Mouse (Mus musculus): Measurements from ENCODE around the gene Iqcc. TPM values are rescaled to one million over a fixed set of nuclear protein-coding genes. Genes with fewer than 3 reads are reported as not detected.

Gene Iqcc
- polyA plus RNA-seq, 1 experiment from 2014 or later: 31.3 TPM

DNA sequence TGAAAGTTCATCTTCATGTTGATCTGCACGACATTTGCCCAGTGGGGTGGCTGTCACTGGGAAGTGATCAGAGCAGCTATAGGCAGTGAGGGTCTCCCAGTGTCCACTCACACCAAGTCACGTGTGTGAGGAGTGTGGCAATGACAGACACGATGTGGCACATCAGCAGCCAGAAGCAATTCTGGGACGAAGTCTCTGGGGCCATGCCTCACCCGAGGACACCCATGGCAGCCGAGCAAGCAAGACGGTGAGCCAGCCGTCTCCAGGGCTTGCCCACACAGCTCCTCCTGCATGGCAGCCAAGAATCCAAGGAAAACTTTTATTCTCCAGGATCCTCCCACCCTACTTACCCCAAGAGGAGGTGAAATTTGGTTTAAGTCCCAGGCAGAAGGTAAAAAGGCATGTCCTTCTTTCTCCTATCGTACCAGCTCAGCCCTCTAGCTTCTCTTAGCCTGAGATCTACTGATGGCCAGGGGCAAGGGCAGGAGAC is 3.1 kb downstream of the Iqcc start:
- ATAC-seq (ENCODE audit: low FRiP score) (no peak), DNase-seq (ENCODE audit: low spot score) (no peak)
- Histone ChIP-seq H3K4me2 (replicated peaks) (no peak overlapping the region), H3K27ac (no peak overlapping the region), H3K9ac (no peak overlapping the region), H3K4me1 (replicated peaks; ENCODE audit: control insufficient read depth, insufficient read depth, low read length) (peaks cover 9% of the 10 kb centered on the region; the same call in 1 of the 2 replicates), H3K4me3 (replicated peaks; ENCODE audit: low read length) (no peak overlapping the region), H3K36me3 (replicated peaks; ENCODE audit: control insufficient read depth, insufficient read depth) (peaks cover 19% of the 10 kb centered on the region), H3K9me3 (ENCODE audit: control insufficient read depth, low read length) (no peaks in the 10 kb centered on the region), H3K27me3 (ENCODE audit: control insufficient read depth, insufficient read depth, low read length) (no peaks in the 10 kb centered on the region)
- 92% methylated on average over 9 of the region's 9 CpGs for WGBS

DNA sequence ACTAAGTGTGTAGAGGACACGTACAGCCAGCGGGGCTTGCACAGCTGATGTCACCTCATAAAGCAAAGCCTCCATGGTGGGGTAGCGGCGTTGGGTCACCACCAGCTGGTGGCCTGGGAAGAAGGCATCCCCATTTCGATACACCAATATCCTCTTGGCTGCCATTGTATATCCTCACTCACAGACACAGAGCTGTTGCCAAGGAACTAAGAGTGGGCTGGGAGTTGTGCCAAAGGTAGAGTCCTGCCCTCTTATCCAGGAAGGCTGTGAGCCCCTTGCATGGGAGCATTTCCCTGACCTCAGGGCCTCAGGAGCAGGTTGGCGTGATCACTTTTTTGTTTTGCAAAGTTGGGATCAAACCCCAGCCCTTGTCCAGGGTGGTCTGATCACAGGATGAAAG is 4.8 kb downstream of the Iqcc start, which contains the start of gene Dcdc2b:
TSS of gene Dcdc2b (minus strand) at position 165 of the 400 bp plus-strand sequence.
- Histone ChIP-seq H3K9me3 (ENCODE audit: control insufficient read depth, low read length) (no peaks in the 10 kb centered on the region), H3K4me1 (replicated peaks; ENCODE audit: control insufficient read depth, insufficient read depth, low read length) (peaks cover 9% of the 10 kb centered on the region; the same call in 1 of the 2 replicates), H3K27me3 (ENCODE audit: control insufficient read depth, insufficient read depth, low read length) (no peaks in the 10 kb centered on the region), H3K27ac (no peak within 1 kb of the TSS), H3K36me3 (replicated peaks; ENCODE audit: control insufficient read depth, insufficient read depth) (peaks cover 23% of the 10 kb centered on the region), H3K9ac (no peak within 1 kb of the TSS), H3K4me2 (replicated peaks) (no peak within 1 kb of the TSS), H3K4me3 (replicated peaks; ENCODE audit: low read length) (no peak within 1 kb of the TSS)
- 76% methylated on average over 6 of the region's 6 CpGs for WGBS
- no peak for ATAC-seq (ENCODE audit: low FRiP score)
- DNase-seq (ENCODE audit: low spot score): no peak

DNA sequence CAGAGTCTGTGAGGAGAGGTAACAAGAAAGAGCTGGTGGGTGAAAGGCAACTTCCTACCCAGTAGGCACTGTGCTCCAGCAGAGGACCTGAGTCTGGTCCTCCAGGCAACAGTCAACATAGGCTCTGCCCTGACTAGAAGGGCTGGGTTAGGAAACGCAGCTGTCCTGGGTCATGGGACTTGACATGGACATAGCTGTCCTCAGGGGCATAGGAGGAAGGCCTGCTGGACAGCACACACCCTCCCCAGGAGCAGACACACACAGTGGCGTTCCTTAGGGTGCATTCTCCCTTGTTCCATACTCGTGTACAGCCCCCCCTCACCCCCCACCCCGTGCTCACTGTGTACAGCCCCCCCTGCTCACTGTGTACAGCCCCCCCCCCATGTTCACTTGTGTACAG is 8.4 kb downstream of the Iqcc start:
- Histone ChIP-seq H3K36me3 (replicated peaks; ENCODE audit: control insufficient read depth, insufficient read depth) (peaks cover 35% of the 10 kb centered on the region), H3K4me2 (replicated peaks) (no peak overlapping the region), H3K27me3 (ENCODE audit: control insufficient read depth, insufficient read depth, low read length) (no peaks in the 10 kb centered on the region), H3K9me3 (ENCODE audit: control insufficient read depth, low read length) (no peaks in the 10 kb centered on the region), H3K4me3 (replicated peaks; ENCODE audit: low read length) (no peak overlapping the region), H3K27ac (no peak overlapping the region), H3K4me1 (replicated peaks; ENCODE audit: control insufficient read depth, insufficient read depth, low read length) (peaks cover 3% of the 10 kb centered on the region; the same call in 1 of the 2 replicates), H3K9ac (no peak overlapping the region)
- 71% methylated on average over 4 of the region's 4 CpGs for WGBS
- DNase-seq (ENCODE audit: low spot score): no peak
- peak; percentile 28; the same call in 1 of the 2 replicates for ATAC-seq (ENCODE audit: low FRiP score)

DNA sequence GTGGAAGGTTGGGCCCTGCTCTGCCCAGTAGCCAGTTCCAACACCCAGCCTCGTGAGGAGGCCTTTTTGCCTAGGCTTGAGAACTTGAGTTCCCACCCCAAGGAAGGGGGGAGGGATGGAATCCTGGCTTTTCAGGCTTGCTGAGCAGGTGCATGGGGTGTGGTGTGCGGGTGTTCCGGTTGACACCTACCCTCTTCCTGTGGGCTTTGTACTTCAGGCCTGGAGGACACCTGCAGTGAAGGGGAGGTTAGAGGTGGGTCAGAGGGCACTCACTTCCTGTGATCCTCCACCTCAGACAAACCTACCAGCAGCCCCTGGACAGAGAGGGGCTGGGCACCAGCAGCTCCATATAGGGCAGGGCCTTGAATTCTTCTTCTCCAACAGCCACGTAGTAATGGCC is 8.9 kb downstream of the Iqcc start:
- Histone ChIP-seq H3K36me3 (replicated peaks; ENCODE audit: control insufficient read depth, insufficient read depth) (peaks cover 38% of the 10 kb centered on the region), H3K4me2 (replicated peaks) (no peak overlapping the region), H3K9me3 (ENCODE audit: control insufficient read depth, low read length) (no peaks in the 10 kb centered on the region), H3K27me3 (ENCODE audit: control insufficient read depth, insufficient read depth, low read length) (no peaks in the 10 kb centered on the region), H3K4me1 (replicated peaks; ENCODE audit: control insufficient read depth, insufficient read depth, low read length) (peaks cover 3% of the 10 kb centered on the region; the same call in 1 of the 2 replicates), H3K9ac (no peak overlapping the region), H3K27ac (no peak overlapping the region), H3K4me3 (replicated peaks; ENCODE audit: low read length) (no peak overlapping the region)
- no peak for DNase-seq (ENCODE audit: low spot score)
- ATAC-seq (ENCODE audit: low FRiP score): no peak
- 74% methylated on average over 4 of the region's 4 CpGs for WGBS

DNA sequence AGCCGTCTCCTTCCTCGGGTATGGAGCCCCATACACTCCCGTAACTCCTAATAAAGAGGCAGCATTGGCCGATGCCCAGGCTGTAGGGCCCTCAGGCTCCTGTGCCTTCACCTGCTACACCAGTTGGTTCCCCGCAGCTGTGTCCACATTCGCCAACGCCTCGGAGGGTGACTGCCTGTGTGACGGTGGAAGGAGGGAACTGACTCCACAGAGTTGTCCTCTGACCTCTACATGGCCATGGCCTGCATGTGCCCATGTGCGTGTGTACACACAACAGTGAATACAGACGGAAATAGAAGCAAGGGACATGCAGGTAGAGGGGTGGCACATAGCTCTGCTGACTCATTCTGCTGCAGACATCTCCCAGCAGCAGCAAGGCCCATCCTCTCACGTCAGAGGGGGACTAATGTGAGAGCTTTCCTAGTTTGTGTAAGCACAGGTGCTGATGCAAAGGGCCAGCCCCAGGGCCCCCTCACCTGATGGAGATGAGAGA is 9.7 kb downstream of the Iqcc start:
- ATAC-seq (ENCODE audit: low FRiP score) (no peak), DNase-seq (ENCODE audit: low spot score) (no peak)
- Histone ChIP-seq H3K27ac (no peak overlapping the region), H3K36me3 (replicated peaks; ENCODE audit: control insufficient read depth, insufficient read depth) (peaks cover 47% of the 10 kb centered on the region), H3K27me3 (ENCODE audit: control insufficient read depth, insufficient read depth, low read length) (no peaks in the 10 kb centered on the region), H3K4me2 (replicated peaks) (no peak overlapping the region), H3K4me3 (replicated peaks; ENCODE audit: low read length) (no peak overlapping the region), H3K9me3 (ENCODE audit: control insufficient read depth, low read length) (no peaks in the 10 kb centered on the region), H3K4me1 (replicated peaks; ENCODE audit: control insufficient read depth, insufficient read depth, low read length) (peaks cover 3% of the 10 kb centered on the region; the same call in 1 of the 2 replicates), H3K9ac (no peak overlapping the region)
- 85% methylated on average over 12 of the region's 12 CpGs for WGBS

DNA sequence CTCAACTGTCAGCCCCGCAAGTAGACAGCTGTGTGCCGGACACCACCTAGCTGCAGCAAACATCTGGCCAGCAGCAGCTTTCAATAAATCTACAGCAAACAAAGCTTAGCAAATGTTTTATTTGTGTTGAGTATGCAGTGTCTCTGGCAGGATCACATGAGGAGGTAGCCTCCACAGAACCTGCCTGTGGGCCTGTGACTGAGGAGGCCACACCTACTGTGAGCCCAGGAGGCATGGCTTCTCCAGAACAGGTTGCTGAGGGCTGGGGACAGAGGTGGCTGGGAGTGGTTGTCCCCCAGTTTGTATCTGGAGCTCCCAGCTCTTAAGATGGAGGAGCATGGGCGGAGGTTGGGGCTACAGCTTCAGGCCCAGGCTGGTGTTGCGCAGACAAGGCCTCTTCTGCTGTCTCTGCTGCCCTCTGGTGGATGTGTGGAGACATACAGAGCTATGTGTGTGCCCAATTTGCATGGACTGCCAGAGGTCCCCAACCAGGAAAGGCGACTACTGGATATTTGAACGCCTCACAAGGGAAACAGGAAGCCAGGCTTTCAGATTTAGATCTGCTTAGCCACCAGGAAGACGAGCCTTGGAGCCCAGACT is 10.4 kb downstream of the Iqcc start:
- no peaks in the 10 kb centered on the region for H3K27me3 ChIP-seq (ENCODE audit: control insufficient read depth, insufficient read depth, low read length)
- no peaks in the 10 kb centered on the region for H3K9me3 ChIP-seq (ENCODE audit: control insufficient read depth, low read length)
- peaks cover 52% of the 10 kb centered on the region for H3K36me3 ChIP-seq (replicated peaks; ENCODE audit: control insufficient read depth, insufficient read depth)
- H3K4me3 ChIP-seq (replicated peaks; ENCODE audit: low read length): no peak overlapping the region
- no peak overlapping the region for H3K4me2 ChIP-seq (replicated peaks)
- peak; percentile 84 for ATAC-seq (ENCODE audit: low FRiP score)
- peak overlapping the region; percentile 40 for H3K9ac ChIP-seq
- H3K27ac ChIP-seq: peak overlapping the region; percentile 64
- peaks cover 3% of the 10 kb centered on the region; the same call in 1 of the 2 replicates for H3K4me1 ChIP-seq (replicated peaks; ENCODE audit: control insufficient read depth, insufficient read depth, low read length)
- 40% methylated on average over 7 of the region's 7 CpGs for WGBS
- DNase-seq (ENCODE audit: low spot score): peak; percentile 85

DNA sequence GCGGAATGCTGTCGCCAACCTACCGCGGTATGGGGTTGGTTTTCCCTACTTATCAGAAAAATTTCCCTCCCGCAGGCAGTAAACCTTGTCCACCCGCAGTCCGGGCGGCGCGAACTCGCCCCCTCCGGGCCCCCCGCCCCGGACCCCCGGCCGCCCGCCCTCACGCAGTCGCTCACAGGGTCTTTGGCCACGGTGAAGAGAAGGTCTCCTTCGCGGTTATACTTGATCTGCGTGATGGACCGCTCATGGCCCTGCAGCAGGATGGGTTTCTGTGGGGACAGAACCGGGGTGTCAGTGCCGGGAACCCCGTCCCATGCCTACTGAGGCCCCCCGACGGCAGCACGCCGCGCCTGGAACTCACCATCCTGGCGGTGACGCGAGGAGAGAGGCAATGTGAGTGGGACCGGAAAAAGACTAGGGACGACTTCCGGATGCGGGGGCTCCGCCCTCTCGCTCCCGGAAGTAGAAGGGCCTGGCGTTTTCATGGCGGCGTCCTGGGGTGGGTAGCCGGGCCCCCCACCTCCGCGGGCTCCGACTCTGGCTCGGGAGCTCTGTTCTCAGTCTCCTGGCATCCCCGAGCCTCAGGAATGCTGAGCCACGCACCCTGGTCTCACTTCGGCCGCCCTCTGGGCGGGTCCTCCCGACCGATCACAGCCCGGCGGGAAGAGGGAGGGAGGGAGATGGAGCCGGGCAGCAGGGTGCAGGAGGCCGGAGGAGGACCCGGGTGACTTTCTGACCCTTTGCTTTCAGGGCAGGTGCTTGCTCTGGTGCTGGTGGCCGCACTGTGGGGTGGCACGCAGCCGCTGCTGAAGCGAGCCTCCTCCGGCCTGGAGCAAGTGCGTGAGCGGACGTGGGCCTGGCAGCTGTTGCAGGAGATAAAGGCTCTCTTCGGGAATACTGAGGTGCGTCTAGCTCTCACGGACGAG is 18.4 kb downstream of the Iqcc start, which contains the start of the genes Eif3i and Tmem234:
TSS of gene Eif3i (minus strand) at position 416 of the 926 bp plus-strand sequence.
TSS of gene Tmem234 (plus strand) at position 436 of the 926 bp plus-strand sequence.
- ATAC-seq (ENCODE audit: low FRiP score) (peak; percentile 91), DNase-seq (ENCODE audit: low spot score) (peak; percentile 84)
- H3K9me3 ChIP-seq (ENCODE audit: control insufficient read depth, low read length): no peaks in the 10 kb centered on the region
- peak within 1 kb of the TSS; percentile 97 for H3K9ac ChIP-seq
- peaks cover 51% of the 10 kb centered on the region for H3K36me3 ChIP-seq (replicated peaks; ENCODE audit: control insufficient read depth, insufficient read depth)
- peak within 1 kb of the TSS; percentile 82 for H3K27ac ChIP-seq
- peak within 1 kb of the TSS; percentile 100 for H3K4me3 ChIP-seq (replicated peaks; ENCODE audit: low read length)
- H3K4me1 ChIP-seq (replicated peaks; ENCODE audit: control insufficient read depth, insufficient read depth, low read length): peaks cover 26% of the 10 kb centered on the region
- H3K27me3 ChIP-seq (ENCODE audit: control insufficient read depth, insufficient read depth, low read length): no peaks in the 10 kb centered on the region
- peak within 1 kb of the TSS; percentile 91 for H3K4me2 ChIP-seq (replicated peaks)
- WGBS: under 1% methylated on average over 72 of the region's 74 CpGs

DNA sequence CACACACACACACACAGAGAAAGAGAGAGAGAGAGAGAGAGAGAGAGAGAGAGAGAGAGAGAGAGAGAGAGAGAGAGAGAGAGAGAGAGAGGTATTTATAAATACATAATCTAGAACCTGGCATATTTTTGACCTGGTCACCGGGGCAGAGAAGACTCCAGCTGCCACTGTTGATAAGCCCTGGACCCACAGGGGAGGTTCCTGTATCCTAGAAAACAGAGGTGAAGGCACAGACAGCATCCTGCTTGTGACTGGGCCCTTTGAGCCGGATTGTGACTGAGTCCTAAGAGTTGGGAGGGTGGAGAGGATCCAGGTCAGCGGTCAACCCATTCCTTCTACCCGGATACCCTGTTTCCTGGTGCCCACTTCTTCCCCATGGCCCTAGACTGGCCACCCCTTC is 30.0 kb downstream of the Iqcc start:
- DNase-seq (ENCODE audit: low spot score) (no peak), ATAC-seq (ENCODE audit: low FRiP score) (no peak)
- H3K36me3 ChIP-seq (replicated peaks; ENCODE audit: control insufficient read depth, insufficient read depth): peaks cover 37% of the 10 kb centered on the region
- no peaks in the 10 kb centered on the region for H3K9me3 ChIP-seq (ENCODE audit: control insufficient read depth, low read length)
- WGBS: 79% methylated on average over 4 of the region's 4 CpGs
- no peak overlapping the region for H3K9ac ChIP-seq
- H3K27me3 ChIP-seq (ENCODE audit: control insufficient read depth, insufficient read depth, low read length): no peaks in the 10 kb centered on the region
- H3K4me3 ChIP-seq (replicated peaks; ENCODE audit: low read length): no peak overlapping the region
- no peak overlapping the region for H3K4me2 ChIP-seq (replicated peaks)
- no peaks in the 10 kb centered on the region for H3K4me1 ChIP-seq (replicated peaks; ENCODE audit: control insufficient read depth, insufficient read depth, low read length)
- H3K27ac ChIP-seq: no peak overlapping the region

DNA sequence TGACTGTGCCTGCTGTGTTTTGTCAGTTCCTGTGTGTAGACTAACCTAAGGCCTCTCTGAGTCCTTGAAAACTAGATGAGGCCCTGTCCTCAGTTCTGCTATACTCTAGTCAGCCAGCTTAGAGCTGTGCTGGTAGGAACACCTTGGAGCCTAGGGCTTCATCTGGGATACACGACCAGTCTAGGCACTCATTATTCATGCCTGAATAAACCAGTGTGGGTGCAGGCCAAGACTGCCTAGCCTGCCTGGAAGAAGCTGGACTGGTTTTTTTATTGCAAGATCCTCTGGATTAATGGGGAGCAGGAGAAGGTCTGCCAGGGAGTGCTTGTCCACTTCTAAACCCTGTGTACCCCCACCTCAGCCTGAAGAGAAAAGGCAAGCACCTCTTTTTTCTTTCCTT is 32.0 kb downstream of the Iqcc start:
- ATAC-seq (ENCODE audit: low FRiP score) (no peak), DNase-seq (ENCODE audit: low spot score) (no peak)
- H3K9me3 ChIP-seq (ENCODE audit: control insufficient read depth, low read length): no peaks in the 10 kb centered on the region

More for the DNA sequence above, 32.0 kb downstream of the Iqcc start:
- 39% methylated on average over 1 of the region's 1 CpGs for WGBS
- H3K36me3 ChIP-seq (replicated peaks; ENCODE audit: control insufficient read depth, insufficient read depth): peaks cover 18% of the 10 kb centered on the region
- no peak overlapping the region for H3K4me3 ChIP-seq (replicated peaks; ENCODE audit: low read length)
- no peaks in the 10 kb centered on the region for H3K4me1 ChIP-seq (replicated peaks; ENCODE audit: control insufficient read depth, insufficient read depth, low read length)
- H3K27me3 ChIP-seq (ENCODE audit: control insufficient read depth, insufficient read depth, low read length): no peaks in the 10 kb centered on the region
- no peak overlapping the region for H3K27ac ChIP-seq
- H3K9ac ChIP-seq: no peak overlapping the region
- H3K4me2 ChIP-seq (replicated peaks): no peak overlapping the region

Data from hindbrain, embryonic 14.5 days (tissue).